Comparison of ENCODE assay signal across 20 mouse cellular contexts in genomic region chr10:14116978-14117377, GRCm38 (mm10).
A peak's percentile ranks its signal among the peaks of the same experiment; 100 is the strongest.
DNase-seq lines count a peak whose midpoint lies in the region; TF ChIP-seq lines count a peak whose summit lies in the region.
"Had no signal": no experiment of that assay in that cellular context is flagged by ENCODE, and none has a peak within 500 bp of the region (broad histone marks: within the 10 kb centered on the region; RNA-seq: fewer than 3 reads in every experiment).

No protein-coding gene starts in this region.

- H3K27me3 ChIP-seq in myocyte (ENCODE audit: control insufficient read depth, insufficient read depth, insufficient read length): no peaks in the 10 kb centered on the region
- H3K27me3 ChIP-seq: embryonic facial prominence, embryonic 15.5 days; megakaryocyte, embryonic 14.5 days; midbrain, embryonic 15.5 days had no signal

- H3ac ChIP-seq in myocyte (ENCODE audit: control insufficient read depth, insufficient read length): no peak overlapping the region

- H3K27ac ChIP-seq in gastrocnemius, adult 2 months: peak overlapping the region; percentile 41
- H3K27ac ChIP-seq: embryonic facial prominence, embryonic 15.5 days; forebrain, embryonic 10.5 days; hindbrain, embryonic 14.5 days; midbrain, embryonic 15.5 days had no signal

- no peak for TF ChIP-seq POLR2A in myocyte (IDR thresholded peaks at IDR 0.05; ENCODE audit: insufficient read length, low read depth)

- H3K4me2 ChIP-seq in myocyte (ENCODE audit: low read depth): peak overlapping the region; percentile 3
- H3K4me2 ChIP-seq: embryonic facial prominence, embryonic 15.5 days; hindbrain, embryonic 14.5 days; midbrain, embryonic 15.5 days had no signal

- intact Hi-C loops in gastrocnemius, adult 2 months (cut with DNase I): no loop called here
- intact Hi-C loops in left cerebral cortex, postnatal 25 days (cut with DNase I): loop anchor here (5.0 kb wide), 1 partner anchor 60 kb away; no protein-coding TSS in a partner anchor
- intact Hi-C loops in left cerebral cortex, postnatal 4 days (cut with DNase I): no loop called here

- no peak for TF ChIP-seq CTCF in gastrocnemius, adult 2 months (IDR thresholded peaks at IDR 0.05)

- no peaks in the 10 kb centered on the region for H3K36me3 ChIP-seq in myocyte (ENCODE audit: control insufficient read depth, insufficient read depth)
- H3K36me3 ChIP-seq: embryonic facial prominence, embryonic 15.5 days; forebrain, embryonic 10.5 days; midbrain, embryonic 15.5 days had no signal

- H3K79me2 ChIP-seq in myocyte (ENCODE audit: control insufficient read depth, insufficient read depth): no peaks in the 10 kb centered on the region

- no peak overlapping the region for H3K4me3 ChIP-seq in gastrocnemius, adult 2 months
- no peak overlapping the region for H3K4me3 ChIP-seq in myocyte
- H3K4me3 ChIP-seq: embryonic facial prominence, embryonic 15.5 days; forebrain, embryonic 10.5 days; megakaryocyte, embryonic 14.5 days; midbrain, embryonic 15.5 days had no signal

- no peak for DNase-seq in gastrocnemius, adult 2 months
- DNase-seq in gastrocnemius, postnatal 25 days: no peak
- peak; percentile 46 to 82 for DNase-seq in left cerebral cortex, postnatal 25 days (ENCODE audit: low spot score in 2 of 2)
- DNase-seq in left cerebral cortex, postnatal 4 days: no peak
- peak; percentile 53 for DNase-seq in CD4-positive, CD25-positive, alpha-beta regulatory T cell, adult 2 months (ENCODE audit: low read depth, low spot score)
- DNase-seq in embryo, embryonic 11 days: no peak
- no peak for DNase-seq in thymus, postnatal 25 days
- DNase-seq: cerebellum, postnatal 10 days; gastrocnemius, postnatal 14 days; kidney, adult 11 months; kidney, postnatal 10 days; liver; lung, adult 2 months; thymus, postnatal 14 days had no signal

TF ChIP-seq in myocyte, 11 proteins besides CTCF, POLR2A, EP300 and RAD21:
- no peak for TF ChIP-seq POLR2AphosphoS2 (IDR thresholded peaks at IDR 0.05; ENCODE audit: insufficient read length, low read depth)
- TF ChIP-seq TCF12 (IDR thresholded peaks at IDR 0.05; ENCODE audit: insufficient read depth, poor library complexity, severe bottlenecking): no peak
- no peak for TF ChIP-seq TCF3 (IDR thresholded peaks at IDR 0.05; ENCODE audit: insufficient read length, low read depth)
- no peak for TF ChIP-seq E2F4 (IDR thresholded peaks at IDR 0.05; ENCODE audit: insufficient read depth)
- TF ChIP-seq MAX (IDR thresholded peaks at IDR 0.05; ENCODE audit: low read depth): no peak
- TF ChIP-seq USF1 (IDR thresholded peaks at IDR 0.05; ENCODE audit: low read depth): no peak
- TF ChIP-seq SRF (IDR thresholded peaks at IDR 0.05; ENCODE audit: control insufficient read depth, insufficient read length, low read depth): no peak
- TF ChIP-seq MYOD1 (IDR thresholded peaks at IDR 0.05; ENCODE audit: control insufficient read depth in 1 of 3, insufficient read length in 2 of 3, low read depth in 2 of 3): no peak
- TF ChIP-seq MYOG (IDR thresholded peaks at IDR 0.05; ENCODE audit: control insufficient read depth in 1 of 3, insufficient read depth in 1 of 3, insufficient read length in 2 of 3, low read depth in 2 of 3): no peak
- TF ChIP-seq REST (IDR thresholded peaks at IDR 0.05; ENCODE audit: insufficient read depth, insufficient read length): no peak
- TF ChIP-seq CEBPB (IDR thresholded peaks at IDR 0.05; ENCODE audit: insufficient read depth, poor library complexity, severe bottlenecking): no peak

Comparison
In these comparisons a context has a peak if more than half of its experiments do, and no peak if none do; other contexts are left out.
1. DNase-seq: peak in left cerebral cortex, postnatal 25 days (2 of 2) and CD4-positive, CD25-positive, alpha-beta regulatory T cell, adult 2 months (single experiment); none in gastrocnemius, adult 2 months (single experiment), gastrocnemius, postnatal 25 days (single experiment), left cerebral cortex, postnatal 4 days (single experiment), embryo, embryonic 11 days (single experiment) and thymus, postnatal 25 days (single experiment).